Mouse (Mus musculus): ENCODE measurements at regions not wholly inside any gene's neighbourhood (a gene's known extent, or its start where the extent isn't known, plus 50 kb on each side); places are given as distances from the start of the nearest gene placed in this dataset.
"Not testable (repeated sequence)": the region's sequence is repeated elsewhere in the genome, so short reads cannot be mapped to it uniquely, and the experiment has no call there.

DNA sequence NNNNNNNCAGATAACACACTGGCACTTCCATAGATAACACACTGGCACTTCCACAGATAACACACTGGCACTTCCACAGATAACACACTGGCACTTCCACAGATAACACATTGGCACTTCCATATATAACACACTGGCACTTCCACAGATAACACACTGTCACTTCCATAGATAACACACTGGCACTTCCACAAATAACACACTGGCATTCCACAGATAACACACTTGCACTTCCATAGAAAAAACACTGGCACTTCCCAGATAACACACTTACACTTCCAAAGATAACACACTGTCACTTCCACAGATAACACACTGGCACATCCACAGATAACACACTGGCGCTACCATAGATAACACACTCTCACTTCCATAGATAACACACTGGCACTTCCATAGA lies 105.7 kb upstream of the Afdn start:
- DNase-seq: not testable (repeated sequence)

DNA sequence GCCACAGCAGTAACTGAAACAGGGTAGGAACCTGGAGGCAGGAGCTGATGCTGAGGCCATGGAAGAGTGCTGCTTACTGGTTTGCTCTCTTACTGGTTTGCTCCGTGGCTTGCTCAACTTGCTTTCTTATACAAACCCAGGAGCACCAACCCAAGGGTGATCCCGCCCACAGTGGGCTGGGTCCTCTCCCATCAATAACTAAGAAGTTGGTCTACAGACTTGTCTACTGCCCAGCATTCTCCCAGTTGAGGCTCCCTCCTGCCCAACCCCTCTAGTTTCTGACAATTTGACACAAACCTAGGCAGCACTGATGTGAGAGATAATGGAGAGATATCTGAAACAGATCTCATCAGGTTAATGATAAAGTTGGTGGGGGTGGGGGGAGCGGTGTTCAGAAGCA lies 104.3 kb upstream of the Afdn start:
- DNase-seq: no peak

DNA sequence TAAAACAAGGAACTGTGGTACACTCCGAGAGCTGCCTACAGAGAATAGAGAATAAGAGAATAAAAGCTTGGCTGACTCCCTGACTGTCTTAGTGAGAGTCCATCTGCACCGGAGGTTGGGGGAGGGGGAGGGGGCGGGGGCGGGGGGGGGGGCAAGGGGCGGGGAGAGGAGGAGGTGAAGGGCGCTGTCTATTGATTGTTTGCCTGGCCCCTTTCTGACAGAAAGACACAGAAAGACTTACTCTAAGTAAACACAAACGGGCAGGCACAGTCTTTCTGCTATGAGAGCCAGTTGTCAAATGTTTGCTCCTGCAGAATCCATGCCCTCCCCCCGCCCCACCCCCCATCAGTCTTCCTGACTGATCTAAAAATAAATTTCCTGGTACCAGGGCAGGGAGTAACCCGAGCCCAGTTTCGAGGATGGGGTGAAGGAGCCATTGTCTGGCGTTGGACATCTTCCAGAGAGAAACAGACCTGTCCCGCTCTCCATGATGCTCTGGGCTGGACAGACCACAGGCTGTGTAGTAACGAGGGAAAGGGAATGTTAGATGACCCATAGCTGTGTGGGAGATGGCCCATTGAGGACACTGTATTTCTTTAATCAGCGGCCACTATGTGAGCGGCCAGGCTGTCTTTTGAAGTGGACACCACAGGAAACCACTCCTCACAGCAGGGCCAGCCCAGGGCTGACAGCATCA lies 103.7 kb upstream of the Afdn start:
- DNase-seq: no peak

DNA sequence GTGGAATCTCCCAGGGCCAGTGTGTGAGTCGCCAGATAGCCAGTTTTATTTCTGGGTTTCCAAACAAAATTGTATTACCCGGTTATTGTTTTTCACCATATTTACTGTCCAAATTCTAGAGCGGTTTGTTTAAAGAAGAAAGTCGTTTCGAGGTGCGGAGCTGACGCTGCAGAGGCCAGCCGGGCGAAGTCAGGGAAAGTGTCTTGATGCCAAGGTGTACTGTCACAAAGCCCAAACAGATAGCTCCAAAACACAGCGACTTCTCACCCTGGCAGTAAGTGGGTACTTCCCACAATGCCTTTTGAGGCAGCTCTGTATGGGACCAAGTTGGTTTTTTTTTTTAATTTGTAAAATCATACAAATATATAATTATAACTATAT lies 103.2 kb upstream of the Afdn start:
- no peak for DNase-seq

DNA sequence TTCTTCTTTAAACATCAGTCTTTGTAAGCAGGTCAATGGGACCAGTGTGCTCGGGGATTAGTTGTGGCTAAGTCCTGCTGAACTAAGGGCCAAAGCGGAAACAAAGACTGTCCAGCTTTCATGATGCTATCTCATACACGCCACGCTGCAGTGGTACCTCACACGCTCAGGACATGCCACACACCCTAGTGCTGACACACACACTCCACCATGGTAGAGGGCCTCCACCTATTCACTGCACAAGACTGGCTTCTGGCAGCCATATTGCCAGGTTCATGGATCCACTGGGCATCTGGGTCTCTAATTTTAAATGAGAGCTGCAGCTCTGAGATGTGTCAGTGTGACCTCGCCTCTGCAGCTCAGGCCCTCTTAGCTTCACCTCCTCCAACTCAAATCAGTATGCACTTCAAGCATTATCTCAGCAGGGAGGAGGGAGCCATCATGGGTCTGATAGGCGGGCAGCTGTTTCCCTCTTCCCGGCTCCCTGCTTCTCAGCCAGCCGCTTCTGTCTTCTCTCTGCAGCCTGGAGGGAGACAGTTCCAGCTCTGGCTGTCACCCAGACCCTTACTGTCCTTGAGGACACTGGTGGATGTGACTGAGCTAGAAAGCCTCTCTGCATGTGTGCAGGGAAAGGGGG lies 102.6 kb upstream of the Afdn start:
- no peak for DNase-seq

DNA sequence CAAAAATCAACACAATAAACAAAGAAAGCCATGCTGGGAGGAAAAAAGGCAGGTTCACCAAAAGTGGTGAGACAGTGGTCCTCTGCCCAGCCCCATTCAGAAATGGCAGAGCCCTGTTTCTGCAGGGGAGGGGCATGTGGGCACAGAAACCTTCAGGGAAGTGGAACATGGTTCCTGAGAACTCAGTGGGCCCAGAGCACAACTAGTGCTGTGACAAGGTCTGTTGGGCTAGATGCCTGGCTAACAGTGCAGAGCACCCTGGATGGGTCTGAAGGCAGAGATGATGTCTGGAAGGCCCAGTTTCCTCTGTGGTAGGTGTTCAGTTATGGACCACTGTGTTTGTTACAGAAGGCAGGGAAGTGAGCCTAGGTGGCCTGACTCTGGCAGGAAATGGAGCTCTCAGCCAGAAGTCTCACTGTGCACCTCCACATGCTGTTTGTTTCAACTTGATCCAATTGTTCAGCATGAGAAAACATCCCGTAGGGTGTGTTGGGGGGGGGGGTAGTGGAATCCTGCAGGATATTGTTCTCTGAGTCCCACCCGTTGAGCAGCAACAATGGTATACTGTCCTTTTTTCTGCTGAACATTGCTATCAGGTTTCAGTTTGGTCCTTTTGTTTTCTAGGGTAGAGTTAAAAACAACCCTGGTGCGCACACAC lies 101.9 kb upstream of the Afdn start:
- DNase-seq: no peak

DNA sequence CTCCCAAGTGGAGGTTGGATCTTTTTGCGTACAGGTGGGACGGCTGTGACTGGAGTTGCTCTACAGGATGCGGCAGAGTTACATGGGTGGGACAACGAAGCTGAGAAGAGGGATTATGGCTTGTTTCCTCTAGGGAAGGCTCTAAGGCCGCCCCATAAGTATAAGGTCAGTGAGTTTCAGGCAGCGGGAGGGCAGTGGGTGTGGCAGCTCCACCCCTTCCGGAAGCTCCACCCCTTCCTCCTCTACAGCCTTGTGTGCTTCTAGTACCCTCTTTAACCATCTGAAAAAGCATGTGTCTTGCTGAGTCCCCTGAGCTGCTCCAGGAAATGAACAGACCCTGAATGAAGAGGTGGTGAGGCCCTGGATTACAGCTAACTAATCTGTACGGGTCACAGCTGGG lies 101.2 kb upstream of the Afdn start:
- peak; percentile 68 for DNase-seq

DNA sequence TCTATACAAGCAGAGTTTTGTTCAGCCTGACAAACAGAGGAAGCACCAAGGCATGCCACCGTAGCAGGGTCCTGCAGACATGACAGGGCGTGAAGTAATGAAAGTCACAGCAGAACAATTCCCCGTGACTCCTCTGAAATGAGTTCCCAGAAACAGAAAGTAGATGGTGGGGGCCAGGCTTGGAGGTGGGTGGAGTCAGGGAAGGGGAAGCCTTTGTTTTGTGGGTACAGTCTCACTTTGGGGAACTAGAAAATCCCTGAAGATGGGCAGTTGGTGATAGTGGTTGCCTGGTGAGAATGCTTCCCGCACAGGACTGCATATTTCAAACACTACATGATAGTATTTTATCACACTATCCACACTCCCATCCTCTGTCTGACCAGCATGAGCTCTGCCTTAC lies 100.4 kb upstream of the Afdn start:
- peak; percentile 11 for DNase-seq

DNA sequence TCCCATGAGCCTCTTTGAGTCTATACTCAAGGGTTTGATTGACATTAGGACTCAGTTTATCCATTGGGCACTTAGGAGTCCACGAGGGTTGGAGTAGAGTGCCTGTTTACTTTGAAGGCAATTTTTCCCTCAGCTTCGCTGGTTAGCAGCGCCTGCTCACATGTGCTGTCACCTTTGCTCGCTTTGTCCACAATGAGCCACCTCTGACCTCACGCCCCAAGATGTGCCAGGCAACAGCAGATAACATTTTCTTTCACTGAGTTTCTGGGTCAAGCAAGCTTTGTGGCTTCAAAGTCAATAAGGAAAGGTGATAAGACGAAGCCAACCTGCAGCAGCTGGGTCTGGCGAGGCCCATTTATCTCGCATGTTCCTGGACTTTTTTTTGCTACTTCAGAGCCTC lies 99.3 kb upstream of the Afdn start:
- no peak for DNase-seq

DNA sequence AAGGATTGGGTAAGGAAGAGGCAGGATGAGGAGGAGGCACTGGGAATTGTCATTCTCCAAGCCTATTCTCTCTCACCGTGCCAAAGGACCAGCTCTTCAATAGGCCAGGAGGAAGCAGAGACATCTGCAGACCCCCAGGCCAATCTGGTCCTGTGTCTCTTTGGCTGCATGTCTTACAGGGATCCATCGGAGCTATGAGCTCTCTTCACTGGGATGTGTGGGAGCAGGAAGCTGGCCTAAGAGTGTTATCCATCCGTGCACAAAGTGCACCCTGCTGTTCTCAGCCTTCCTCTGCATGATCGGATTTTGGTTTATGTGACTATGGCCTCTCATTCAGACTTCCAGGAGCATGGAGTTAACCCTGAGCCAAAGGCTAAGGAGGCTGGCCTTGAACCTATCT lies 98.2 kb upstream of the Afdn start:
- DNase-seq: no peak
